Mouse (Mus musculus) adrenal gland, adult 8-10 months (tissue): ENCODE data around the gene Cfap100. TPM values are rescaled to one million over a fixed set of nuclear protein-coding genes. Genes with fewer than 3 reads are reported as not detected.

Source experiments
- DNase-seq: peaks from one replicate; pipeline ENCODE4 v3.0.0; 2022
- total RNA-seq, 4 experiments: library from RNA; stranded (reverse); gene quantifications; 2 replicates each; pipeline ENCODE4 v1.2.4; 2022

Gene Cfap100
- total RNA-seq, 4 experiments from 2014 or later: 0.23 to 2.5 (median 0.30) TPM; not detected in 1

DNA sequence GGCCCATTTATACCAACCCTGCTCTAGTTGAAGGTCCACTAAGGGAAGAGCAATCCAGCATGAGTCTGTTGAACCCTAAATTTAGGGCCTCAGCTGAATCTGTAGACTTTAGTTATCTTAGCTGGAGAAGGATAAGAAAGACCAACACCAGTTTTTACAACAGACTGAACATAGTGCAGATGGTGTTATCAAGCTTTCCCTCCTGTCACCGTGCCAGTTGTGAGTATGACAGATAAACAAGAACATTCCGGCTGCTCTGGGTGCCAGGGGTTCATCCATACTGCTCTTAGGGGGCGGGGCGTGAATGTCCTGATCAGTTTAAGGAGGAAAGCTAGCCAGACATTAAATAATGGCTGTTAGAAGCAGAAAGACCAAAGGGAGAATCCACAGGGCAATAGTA is 54.0 kb downstream of the Cfap100 start:
- no peak for DNase-seq

- DNase-seq: no peak
Measured at GRCm38 (mm10) chr6:90369725-90370553, 58.7 kb downstream of the Cfap100 start.

GRCm38 (mm10) chr6:90368976-90369724 is 59.4 kb downstream of the Cfap100 start, which contains the start of gene Zxdc:
Gene Zxdc, plus strand, starts transcription at chr6:90369492.
- DNase-seq: peak; percentile 99

GRCm38 (mm10) chr6:90363301-90363700 is 65.3 kb downstream of the Cfap100 start:
- DNase-seq: peak; percentile 67

GRCm38 (mm10) chr6:90360922-90361614 is 67.5 kb downstream of the Cfap100 start:
- DNase-seq: no peak

DNA sequence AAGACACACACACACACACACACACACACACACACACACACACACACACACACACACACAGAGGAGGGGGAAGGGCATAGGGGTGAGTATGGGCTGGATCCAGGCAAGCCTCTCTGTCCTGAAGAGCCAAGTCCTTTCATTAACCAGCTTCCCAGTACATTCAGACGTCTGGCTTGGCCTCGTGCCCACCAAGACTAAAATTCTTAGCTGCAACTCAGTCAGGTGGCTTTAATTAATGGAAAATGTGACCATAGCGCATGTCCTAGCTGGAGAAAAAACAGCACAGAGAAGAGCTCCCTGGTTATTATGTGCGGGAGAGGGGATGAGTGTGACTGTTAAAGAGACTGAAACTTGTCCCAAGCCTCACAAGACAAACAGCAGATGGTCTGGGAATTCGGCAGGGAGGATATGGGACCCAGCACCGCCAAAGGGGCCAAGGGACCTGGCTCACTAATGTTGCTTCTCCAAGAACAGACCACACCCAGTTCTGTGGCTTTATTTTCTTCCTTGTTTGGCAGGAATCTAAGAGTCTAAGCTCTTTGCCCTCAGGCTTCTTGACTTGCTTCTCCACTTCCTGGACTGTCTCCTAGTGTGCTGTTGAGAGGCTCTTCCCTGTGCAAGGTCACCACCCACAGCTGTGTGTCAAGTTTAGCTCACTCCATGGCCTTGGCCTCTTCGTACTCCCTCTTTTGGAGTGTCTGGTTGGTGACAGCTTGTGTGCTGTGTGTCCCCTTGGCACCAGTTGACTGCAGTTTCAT is 68.4 kb downstream of the Cfap100 start:
- DNase-seq: peak; percentile 83

- no peak for DNase-seq
Measured at GRCm38 (mm10) chr6:90359445-90359844, 69.2 kb downstream of the Cfap100 start.

DNA sequence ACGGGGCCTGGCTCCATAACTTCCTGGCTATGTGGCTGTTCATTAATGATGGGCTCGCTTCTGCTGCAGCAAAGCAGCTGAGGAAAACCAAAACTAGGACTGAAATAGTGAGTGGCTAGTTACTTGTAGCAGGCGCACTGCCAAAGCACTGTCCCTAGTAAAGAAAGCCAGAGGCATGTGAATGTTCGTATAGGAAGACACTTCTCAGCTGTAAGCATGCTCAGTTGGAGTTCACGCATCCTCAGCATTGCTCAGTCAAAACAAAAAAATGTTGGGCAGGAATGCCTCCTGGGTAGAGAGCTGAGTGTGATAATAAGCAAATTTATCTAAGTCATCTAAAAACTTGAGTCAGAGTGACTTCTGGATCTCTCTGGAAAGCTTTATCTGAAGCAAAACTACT is 70.5 kb downstream of the Cfap100 start:
- DNase-seq: no peak

Other genes with a start within 250 kb of the Cfap100 start
- not detected for gene V1ra8, start 226.0 kb downstream of the Cfap100 start, total RNA-seq
- not detected for gene Vmn1r53, start 204.4 kb downstream of the Cfap100 start, total RNA-seq
- gene Vmn1r54, start 182.5 kb downstream of the Cfap100 start, total RNA-seq: not detected
- not detected for gene BC048671, start 127.6 kb downstream of the Cfap100 start, total RNA-seq
- under 1 TPM in 1 of 4 experiments, not detected in 3; 0.30 TPM for gene Chst13, start 103.6 kb downstream of the Cfap100 start, total RNA-seq
- under 1 TPM in 3 of 4 experiments, not detected in 1; 0.15 to 0.24 (median 0.17) TPM for gene Uroc1, start 95.5 kb downstream of the Cfap100 start, total RNA-seq
- gene Zxdc, start 59.3 kb downstream of the Cfap100 start, total RNA-seq: 10 to 100 TPM; 23.2 to 35.3 (median 27.3) TPM
- 10 to 100 TPM; 18.3 to 30.6 (median 27.6) TPM for gene Klf15, start 33.8 kb upstream of the Cfap100 start, total RNA-seq
- 100 to 1,000 TPM; 137 to 222 (median 182) TPM for gene Aldh1l1, start 57.6 kb upstream of the Cfap100 start, total RNA-seq
- 10 to 100 TPM; 21.5 to 72.6 (median 39.6) TPM for gene Slc41a3, start 175.9 kb upstream of the Cfap100 start, total RNA-seq